Mouse (Mus musculus) layer of hippocampus, adult 11-12 months (tissue): Measurements from ENCODE around the gene Rabac1.

ENCODE experiments used
- DNase-seq: peaks from one replicate; pipeline ENCODE4 v3.0.0; 2022; ENCODE audit warnings: low spot score

Rabac1 gene

GRCm38 (mm10) chr7:24971972-24972893, at the start of gene Rabac1:
Gene Rabac1 (minus strand): TSS chr7:24972754.
- DNase-seq, result peak; percentile 95

GRCm38 (mm10) chr7:25011592-25011991, 39.0 kb upstream of the Rabac1 start:
- no peak for DNase-seq

DNA sequence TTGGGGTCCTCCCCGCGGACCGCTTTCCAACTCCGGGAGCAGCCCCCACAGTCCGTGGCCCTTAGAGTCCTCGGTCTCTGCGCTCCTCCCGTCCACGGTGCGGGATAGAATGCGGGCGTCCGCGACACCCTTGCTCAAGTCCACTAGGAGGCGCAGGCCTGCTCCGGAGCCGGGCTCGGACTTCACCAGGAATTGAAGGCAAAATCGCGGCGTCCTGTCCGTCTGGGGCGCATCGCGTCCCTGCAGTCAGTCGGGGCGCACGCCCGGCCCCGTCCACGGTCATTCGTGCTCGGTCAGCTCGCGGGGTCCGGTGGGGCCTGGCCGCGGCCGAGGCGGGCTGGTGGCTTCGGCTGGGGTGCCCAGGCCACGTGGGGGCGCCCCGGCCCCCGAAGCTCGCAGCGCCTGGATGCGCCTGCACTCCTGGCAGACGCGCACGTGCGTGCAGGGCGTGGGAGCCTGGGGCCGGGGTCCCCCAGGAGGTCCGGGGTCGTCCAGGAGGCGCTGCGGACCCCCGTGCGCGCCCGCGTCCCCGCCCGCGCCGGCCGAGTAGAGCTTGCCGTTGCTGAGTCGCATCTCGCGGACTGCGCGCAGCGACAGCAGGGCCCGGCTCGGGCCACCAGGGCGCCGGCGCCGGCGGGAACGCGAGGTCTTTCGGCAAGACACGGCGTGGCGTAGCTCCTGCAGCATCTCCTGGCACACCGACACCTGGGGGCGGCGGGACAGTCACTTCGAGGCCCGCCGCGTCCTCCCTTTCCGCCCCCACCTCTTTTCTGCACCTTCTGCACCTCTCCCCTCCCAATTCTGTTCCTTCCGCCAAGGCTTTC, 37.7 kb upstream of the Rabac1 start:
- DNase-seq, result peak; percentile 68

GRCm38 (mm10) chr7:25009099-25009700, 36.6 kb upstream of the Rabac1 start:
- peak; percentile 73 for DNase-seq

- peak; percentile 52 for DNase-seq
Observed at GRCm38 (mm10) chr7:25008635-25009034, 36.1 kb upstream of the Rabac1 start.

DNA sequence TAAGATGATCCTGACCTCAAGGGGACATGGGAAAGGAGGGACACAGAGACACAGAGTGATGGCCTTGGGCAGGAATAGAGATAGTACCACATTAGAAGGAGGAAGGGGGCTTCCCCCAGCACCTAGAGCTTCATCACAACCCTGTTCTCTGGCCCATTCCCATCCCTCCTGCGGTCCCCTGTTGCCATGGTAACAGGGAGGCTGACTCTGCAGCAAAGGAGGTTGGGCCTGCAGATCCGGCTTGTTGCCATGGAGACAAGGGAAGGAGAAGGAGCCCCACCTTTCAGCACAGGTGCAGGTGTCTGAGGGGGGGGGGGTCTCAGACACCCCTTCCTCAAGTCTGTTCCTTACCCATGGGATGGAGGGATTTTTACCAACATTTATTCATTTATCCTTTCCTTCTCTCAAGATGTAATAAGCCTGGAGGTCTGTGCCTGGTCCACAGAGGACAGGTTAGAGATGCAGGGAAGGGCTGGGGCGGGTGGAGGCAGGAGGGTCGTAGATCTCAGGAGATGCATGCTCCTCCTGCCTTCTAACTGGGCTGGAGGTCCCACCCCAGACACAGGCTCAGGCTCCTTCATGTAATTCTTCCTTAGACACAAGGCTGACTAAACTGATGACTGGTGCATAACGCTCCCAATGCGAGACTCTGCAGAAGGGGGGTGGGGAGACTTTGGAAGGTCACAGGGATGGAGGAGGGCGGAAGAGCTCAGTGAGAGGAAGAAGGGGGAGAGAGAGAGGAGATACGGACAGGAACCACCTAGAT, 35.2 kb upstream of the Rabac1 start:
- DNase-seq, result peak; percentile 77

DNA sequence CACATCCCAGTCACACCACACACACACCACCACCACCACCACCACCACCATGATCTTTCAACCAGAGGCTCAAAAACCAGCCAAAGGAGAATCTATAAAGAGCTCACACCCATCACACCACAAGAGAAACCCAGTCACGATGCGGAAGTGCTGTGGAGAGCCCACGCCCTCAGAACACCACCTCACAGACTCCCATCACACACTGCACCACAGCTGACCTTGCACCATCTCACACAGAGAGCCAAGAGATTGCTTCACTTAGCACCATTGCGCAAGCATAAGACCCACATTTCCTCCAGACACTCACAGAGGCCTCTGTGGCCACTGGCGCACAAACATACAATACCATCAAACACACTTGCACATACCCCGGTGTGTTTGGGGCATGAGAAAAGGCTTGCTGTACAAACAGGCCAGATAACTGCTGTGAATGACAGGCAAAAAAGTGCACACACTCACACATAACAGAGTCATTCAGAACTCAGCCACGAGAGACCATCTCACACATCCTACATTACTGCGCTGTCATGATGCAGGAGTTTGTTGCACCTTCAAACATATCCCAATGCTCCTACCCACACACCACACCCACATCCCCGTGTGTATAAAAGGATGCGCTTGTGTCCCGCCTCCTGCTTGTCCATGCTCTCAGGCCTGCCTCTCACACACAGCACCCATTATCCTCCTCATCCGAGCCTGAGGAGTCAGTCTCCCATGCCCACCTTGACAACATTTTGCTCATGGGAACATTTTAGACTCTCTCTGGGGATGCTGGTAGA, 34.2 kb upstream of the Rabac1 start:
- peak; percentile 68 for DNase-seq

DNA sequence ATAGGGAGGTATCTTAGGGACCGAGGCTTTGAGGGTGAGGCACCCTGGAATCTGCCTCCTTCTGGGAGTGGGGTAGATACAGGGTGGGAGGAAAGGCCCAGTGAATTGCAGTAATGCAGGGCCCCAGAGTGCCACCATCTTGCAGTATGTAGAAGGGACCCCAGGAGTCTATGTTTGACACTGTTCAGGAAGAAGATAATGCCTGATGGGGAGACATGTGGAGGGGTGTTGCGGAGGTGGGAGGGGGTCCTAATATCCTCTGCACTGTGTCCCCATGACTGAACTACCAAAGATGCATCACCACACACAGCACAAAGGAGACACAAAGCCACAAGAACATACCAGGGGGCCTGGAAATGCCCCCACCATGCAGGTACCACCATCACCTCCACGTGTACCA, 33.6 kb upstream of the Rabac1 start:
- no peak for DNase-seq

DNA sequence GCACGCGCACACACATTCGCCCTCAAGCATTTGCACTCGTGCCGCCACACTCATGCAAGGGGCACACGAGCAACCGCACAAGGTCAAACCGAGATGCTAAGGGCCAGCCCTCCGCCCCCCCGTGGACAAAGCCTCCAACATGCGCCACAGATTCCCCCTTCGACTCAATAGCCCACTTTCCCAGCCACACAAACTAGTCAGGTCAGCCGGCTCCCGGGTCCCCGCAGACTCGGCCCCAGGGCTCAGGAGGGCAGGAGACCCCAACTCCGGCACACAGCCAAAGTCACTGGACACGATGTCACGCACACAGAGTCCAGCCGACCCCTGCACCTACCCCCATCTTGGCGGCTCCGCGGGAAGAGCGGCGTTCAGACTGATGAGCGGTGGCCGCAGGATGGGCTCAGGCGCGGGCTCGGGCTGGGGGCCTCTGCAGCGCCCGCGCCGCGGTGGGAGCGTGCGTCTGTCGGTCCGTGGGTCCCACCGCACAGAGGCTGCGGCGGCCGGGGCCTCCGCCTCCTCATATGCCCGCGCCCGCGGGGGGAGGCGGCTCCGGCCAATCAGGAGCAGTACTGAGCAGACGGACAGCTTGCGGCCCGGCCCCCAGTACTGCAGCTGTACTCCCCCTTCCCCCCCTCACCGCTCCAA, 33.0 kb upstream of the Rabac1 start, which contains the start of gene Atp1a3:
Atp1a3 (minus strand) TSS at position 538 of the 645 bp plus-strand sequence.
- DNase-seq, result peak; percentile 84

DNA sequence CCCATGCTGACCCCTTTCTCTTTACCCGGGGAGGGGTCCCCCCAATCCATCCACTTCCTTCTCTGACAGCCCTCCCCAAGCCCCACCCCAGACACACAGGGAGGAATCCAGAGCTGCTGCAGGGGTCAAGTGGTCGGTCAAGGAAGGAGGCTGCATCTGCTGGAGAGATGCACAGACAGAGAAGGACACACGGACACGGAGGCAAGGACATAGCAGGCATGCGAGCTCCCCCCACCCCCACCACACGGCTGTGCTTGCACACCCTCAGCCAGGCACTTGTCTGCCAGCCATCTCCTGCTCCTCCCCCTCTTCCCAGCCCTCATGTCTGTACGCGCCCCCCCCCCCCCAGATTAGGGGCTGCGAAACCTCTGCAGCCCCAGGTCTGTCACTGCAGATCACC, 32.3 kb upstream of the Rabac1 start:
- no peak for DNase-seq

- no peak for DNase-seq
Observed at GRCm38 (mm10) chr7:25003820-25004388, 31.4 kb upstream of the Rabac1 start.

GRCm38 (mm10) chr7:25003291-25003690, 30.7 kb upstream of the Rabac1 start:
- no peak for DNase-seq

- no peak for DNase-seq
Observed at GRCm38 (mm10) chr7:25000711-25001110, 28.2 kb upstream of the Rabac1 start.

DNA sequence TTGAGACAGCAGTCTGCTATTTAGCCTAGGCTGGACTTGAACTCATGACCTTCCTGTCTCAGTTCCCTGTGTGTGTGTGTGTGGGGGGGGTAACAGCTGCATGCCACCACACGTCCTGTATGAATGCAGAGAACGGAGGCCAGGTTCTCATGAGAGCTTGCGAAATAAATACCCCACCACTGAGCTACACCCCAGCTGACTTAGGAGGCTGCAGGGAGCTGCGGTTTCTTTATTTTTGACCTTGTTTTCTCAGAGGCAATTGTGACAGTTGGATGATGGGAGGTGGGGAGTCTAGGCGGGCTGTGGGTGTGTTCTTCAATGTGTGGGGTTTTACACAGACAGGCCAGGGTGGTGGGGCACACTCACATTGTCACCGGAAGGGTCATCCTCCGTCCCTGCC, 27.7 kb upstream of the Rabac1 start:
- no peak for DNase-seq

DNA sequence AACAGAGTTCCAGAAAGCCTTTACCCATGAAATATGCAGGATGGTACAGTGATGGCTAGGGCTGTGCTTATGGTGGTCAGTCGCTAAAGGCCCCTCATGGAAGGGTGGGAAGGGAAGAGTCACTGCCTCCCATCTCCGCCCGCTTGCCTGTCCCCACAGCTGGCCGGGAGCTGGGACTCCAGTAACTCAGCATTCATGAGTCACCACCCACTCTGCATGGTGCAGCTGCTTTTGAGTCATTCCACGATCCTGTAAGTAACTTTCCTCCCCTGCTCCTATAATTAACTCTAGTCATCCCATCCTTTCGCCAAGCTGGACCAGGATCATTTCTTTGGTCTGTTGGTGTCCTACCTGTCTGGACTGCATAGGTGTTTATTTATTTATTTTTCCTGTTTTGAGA, 20.5 kb upstream of the Rabac1 start:
- DNase-seq, result no peak

GRCm38 (mm10) chr7:24990478-24990877, 17.9 kb upstream of the Rabac1 start:
- no peak for DNase-seq

DNA sequence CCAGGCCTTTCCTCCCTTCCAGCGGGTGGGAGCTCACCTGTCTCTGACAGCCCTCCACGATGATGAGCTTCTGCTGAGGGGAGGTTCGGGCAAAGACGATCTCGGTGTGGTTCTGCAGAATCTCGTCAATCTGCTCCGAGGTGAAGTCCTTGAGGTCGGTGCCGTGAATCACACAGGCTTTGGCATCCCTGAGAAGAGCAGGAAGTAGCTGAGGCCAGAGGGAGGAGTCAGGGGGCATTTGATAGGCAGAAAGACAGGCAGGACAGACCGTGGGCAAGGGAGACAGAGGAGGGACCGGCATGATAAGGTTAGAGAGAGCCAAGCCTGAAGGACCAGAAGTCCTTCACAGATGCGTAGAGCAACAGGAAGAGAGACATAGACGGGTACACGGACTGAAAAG, 15.4 kb upstream of the Rabac1 start:
- no peak for DNase-seq

GRCm38 (mm10) chr7:24985799-24986198, 13.2 kb upstream of the Rabac1 start:
- DNase-seq, result no peak

- DNase-seq, result no peak
Observed at GRCm38 (mm10) chr7:24984307-24984706, 11.8 kb upstream of the Rabac1 start.

GRCm38 (mm10) chr7:24983396-24983795, 10.8 kb upstream of the Rabac1 start:
- no peak for DNase-seq
